Mouse (Mus musculus) E14TG2a.4 (cell line): ENCODE data around the gene Ly6g6f.

Source experiments
- H3K27me3 ChIP-seq: 2 replicates; pipeline ENCODE4 v1.6.1; 2014; ENCODE audit warnings: low read length, control low read depth; ENCODE audit not compliant: insufficient read depth
- H3K36me3 ChIP-seq: 2 replicates; pipeline ENCODE4 v1.6.1; 2014; ENCODE audit warnings: low read length, control low read depth; ENCODE audit not compliant: insufficient read depth
- H3K4me1 ChIP-seq: replicated peaks from 2 replicates; pipeline ENCODE4 v1.6.1; 2014; ENCODE audit warnings: low read depth, low read length, control low read depth
- H3K4me3 ChIP-seq: replicated peaks from 2 replicates; pipeline ENCODE4 v1.5.1; 2014; ENCODE audit warnings: mild to moderate bottlenecking, low read length
- H3K9me3 ChIP-seq: 2 replicates; pipeline ENCODE4 v1.6.1; 2014; ENCODE audit warnings: low read length, control low read depth
- CTCF ChIP-seq: conservative IDR thresholded peaks from 2 replicates; pipeline ENCODE4 v1.5.1; 2014; ENCODE audit warnings: low read length
- NANOG ChIP-seq: IDR thresholded peaks from 2 replicates; pipeline ENCODE4 v1.6.1; 2014; ENCODE audit warnings: borderline replicate concordance, low read length, mixed read lengths
- POU5F1 ChIP-seq: IDR thresholded peaks from 2 replicates; pipeline ENCODE4 v1.6.1; 2014; ENCODE audit warnings: low read length, borderline replicate concordance

Ly6g6f gene

GRCm38 (mm10) chr17:35077285-35077684 lies 8.1 kb downstream of the Ly6g6f start:
- H3K27me3 ChIP-seq: no peaks in the 10 kb centered on the region
- TF ChIP-seq NANOG: no peak
- TF ChIP-seq POU5F1: no peak
- TF ChIP-seq CTCF: no peak
- H3K36me3 ChIP-seq: 0 out of 2 replicates have a peak, but pooled peaks cover 3% of the 10 kb centered on the region
- H3K4me3 ChIP-seq: peak overlapping the region; percentile 78
- H3K4me1 ChIP-seq: peaks cover 79% of the 10 kb centered on the region
- no peaks in the 10 kb centered on the region for H3K9me3 ChIP-seq

- Histone ChIP-seq H3K36me3 (0 out of 2 replicates have a peak, but pooled peaks cover 3% of the 10 kb centered on the region), H3K27me3 (no peaks in the 10 kb centered on the region), H3K4me1 (peaks cover 84% of the 10 kb centered on the region), H3K4me3 (peak within 1 kb of the TSS; percentile 78), H3K9me3 (no peaks in the 10 kb centered on the region)
- TF ChIP-seq CTCF: no peak
- TF ChIP-seq POU5F1: no peak
- no peak for TF ChIP-seq NANOG
These were observed 8.8 kb downstream of the Ly6g6f start, which contains the start of gene Ly6g6e for GRCm38 (mm10) chr17:35076507-35077176. Gene Ly6g6e, plus strand, starts transcription at chr17:35076902.

GRCm38 (mm10) chr17:35074097-35074496 lies 11.3 kb downstream of the Ly6g6f start:
- H3K36me3 ChIP-seq: 0 out of 2 replicates have a peak, but pooled peaks cover 3% of the 10 kb centered on the region
- H3K4me1 ChIP-seq: peaks cover 85% of the 10 kb centered on the region
- no peaks in the 10 kb centered on the region for H3K9me3 ChIP-seq
- peaks cover 3% of the 10 kb centered on the region; the same call in 1 of the 2 replicates for H3K27me3 ChIP-seq
- TF ChIP-seq CTCF (no peak), NANOG (no peak), POU5F1 (no peak)
- peak overlapping the region; percentile 73 for H3K4me3 ChIP-seq

- Histone ChIP-seq H3K9me3 (no peaks in the 10 kb centered on the region), H3K36me3 (no peaks in the 10 kb centered on the region), H3K4me1 (peaks cover 87% of the 10 kb centered on the region), H3K4me3 (no peak overlapping the region), H3K27me3 (peaks cover 28% of the 10 kb centered on the region)
- TF ChIP-seq CTCF (no peak), POU5F1 (no peak), NANOG (no peak)
These were observed 14.0 kb downstream of the Ly6g6f start for GRCm38 (mm10) chr17:35071454-35071853.

GRCm38 (mm10) chr17:35070556-35071229 lies 14.7 kb downstream of the Ly6g6f start:
- Histone ChIP-seq H3K27me3 (peaks cover 31% of the 10 kb centered on the region), H3K4me1 (peaks cover 86% of the 10 kb centered on the region), H3K4me3 (no peak overlapping the region; the same call in 1 of the 2 replicates), H3K9me3 (no peaks in the 10 kb centered on the region), H3K36me3 (no peaks in the 10 kb centered on the region)
- no peak for TF ChIP-seq CTCF
- no peak for TF ChIP-seq NANOG
- TF ChIP-seq POU5F1: no peak

GRCm38 (mm10) chr17:35068213-35068914 lies 17.0 kb downstream of the Ly6g6f start:
- H3K9me3 ChIP-seq: no peaks in the 10 kb centered on the region
- TF ChIP-seq NANOG: no peak
- TF ChIP-seq POU5F1: no peak
- TF ChIP-seq CTCF: no peak
- no peak overlapping the region for H3K4me3 ChIP-seq
- H3K27me3 ChIP-seq: peaks cover 34% of the 10 kb centered on the region
- H3K36me3 ChIP-seq: peaks cover 2% of the 10 kb centered on the region
- H3K4me1 ChIP-seq: peaks cover 85% of the 10 kb centered on the region

- peak within 1 kb of the TSS; percentile 76 for H3K4me3 ChIP-seq
- TF ChIP-seq NANOG (no peak), POU5F1 (no peak), CTCF (no peak)
- H3K9me3 ChIP-seq: no peaks in the 10 kb centered on the region
- peaks cover 34% of the 10 kb centered on the region for H3K27me3 ChIP-seq
- H3K36me3 ChIP-seq: peaks cover 17% of the 10 kb centered on the region
- peaks cover 89% of the 10 kb centered on the region for H3K4me1 ChIP-seq
These were observed 19.3 kb downstream of the Ly6g6f start, which contains the start of gene Mpig6b for GRCm38 (mm10) chr17:35066084-35066483. Gene Mpig6b, minus strand, starts transcription at chr17:35066184.
